Mouse (Mus musculus) cerebellum, adult 11 months (tissue): ENCODE measurements around the gene Tenm4.

Experiments used
- DNase-seq: peaks from one replicate; pipeline ENCODE4 v3.0.0; 2022

Tenm4 gene

DNA sequence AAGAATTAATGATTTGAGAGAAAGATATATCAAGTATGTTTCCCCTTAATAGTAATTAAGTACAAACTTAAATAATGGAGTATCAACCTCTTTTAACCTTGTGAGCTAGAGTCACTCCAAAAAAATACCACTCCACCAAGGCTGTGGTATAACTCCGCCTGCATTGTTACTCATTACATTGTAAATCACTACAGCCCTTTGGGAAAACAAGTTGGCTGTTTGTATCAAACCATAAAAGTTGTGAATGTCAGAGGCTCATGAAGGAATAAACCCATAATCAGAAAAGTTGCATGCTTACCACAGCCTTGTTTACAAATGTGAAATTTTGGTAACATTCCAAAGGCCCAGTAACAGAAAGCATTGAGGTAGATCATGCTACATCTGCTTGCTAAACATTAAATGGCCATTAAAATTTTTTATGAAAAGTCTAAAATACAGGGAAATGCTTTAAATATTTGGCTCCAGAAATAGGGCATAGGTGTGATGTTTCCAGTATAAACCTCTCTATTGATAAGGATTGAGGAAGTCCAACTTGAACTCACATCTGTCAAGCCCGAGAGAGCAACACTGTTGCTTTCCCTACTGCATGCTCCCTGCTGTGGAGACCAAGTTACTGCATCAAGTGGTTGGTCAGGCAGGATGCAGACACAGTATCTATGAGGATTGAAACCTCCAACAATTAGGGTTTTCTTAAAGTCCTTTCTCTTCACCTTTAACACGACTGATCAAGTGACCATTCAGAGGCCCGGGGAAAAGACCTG lies 582.5 kb downstream of the Tenm4 start:
- DNase-seq, result no peak

GRCm38 (mm10) chr7:96754175-96754574 lies 583.1 kb downstream of the Tenm4 start:
- DNase-seq, result no peak

DNA sequence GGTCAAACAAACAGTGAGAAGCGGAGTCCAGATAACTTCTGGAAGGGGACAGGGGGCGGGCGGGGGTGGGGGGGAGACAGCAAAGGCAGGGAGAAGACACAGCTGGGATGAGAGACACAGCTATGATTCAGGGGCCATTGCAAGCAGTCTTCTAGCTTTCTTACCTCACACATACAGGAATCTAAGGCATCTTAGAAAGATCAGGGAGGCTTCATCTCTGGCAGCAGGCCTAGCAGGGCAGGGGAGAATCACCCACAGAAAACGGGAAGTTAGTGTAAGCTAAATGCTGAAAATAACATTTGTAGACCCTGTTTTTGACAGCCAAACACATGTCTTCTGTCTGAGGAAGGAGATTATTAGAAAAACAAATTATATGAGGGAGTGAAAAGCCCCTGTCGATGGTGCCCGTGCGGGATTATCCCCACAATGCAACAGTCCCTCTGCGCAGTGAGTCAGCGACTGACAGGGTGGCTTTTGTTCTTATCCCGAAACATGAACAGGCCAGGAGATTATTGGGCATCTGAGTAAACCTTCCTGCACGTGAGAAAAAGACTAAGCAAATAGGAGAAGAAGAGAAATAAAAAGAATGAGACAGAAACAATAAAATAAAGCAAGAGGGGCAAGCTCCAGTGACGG lies 584.5 kb downstream of the Tenm4 start:
- no peak for DNase-seq

DNA sequence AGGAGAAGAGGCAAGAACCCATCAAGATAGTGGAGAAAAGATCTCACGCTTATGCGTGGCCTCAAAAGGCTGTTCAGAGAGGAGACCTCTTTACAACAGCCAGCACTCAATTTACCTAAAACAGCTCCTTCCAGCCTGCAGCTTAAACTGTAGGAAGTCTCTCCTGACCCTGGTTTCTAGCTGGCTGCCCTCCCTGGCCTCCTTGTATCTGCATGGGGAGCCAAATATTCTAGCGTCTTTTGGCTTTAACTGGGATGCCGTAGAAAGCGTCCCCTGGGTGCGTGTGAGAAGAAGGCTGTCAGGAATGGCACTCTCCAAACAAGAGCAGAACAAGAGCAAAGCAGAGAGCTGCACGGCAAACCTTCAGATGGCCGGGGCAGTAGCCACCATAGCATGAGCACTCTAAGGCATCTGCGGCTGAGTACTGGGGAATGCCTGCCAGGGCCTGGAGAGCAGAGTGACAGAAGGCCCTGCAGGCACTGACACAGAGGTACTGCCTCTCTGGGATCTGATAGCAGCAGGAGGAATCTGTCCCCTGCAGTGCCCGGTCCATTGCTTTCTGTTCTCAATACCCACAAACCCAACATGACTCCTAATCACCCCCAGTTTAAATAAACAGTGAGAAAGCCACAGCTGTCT lies 585.2 kb downstream of the Tenm4 start:
- DNase-seq, result no peak

- DNase-seq, result no peak
Observed at GRCm38 (mm10) chr7:96757067-96757466, 586.0 kb downstream of the Tenm4 start.

GRCm38 (mm10) chr7:96760208-96760607 lies 589.2 kb downstream of the Tenm4 start:
- no peak for DNase-seq

- no peak for DNase-seq
Observed at GRCm38 (mm10) chr7:96761151-96761550, 590.1 kb downstream of the Tenm4 start.

GRCm38 (mm10) chr7:96765321-96765960 lies 594.4 kb downstream of the Tenm4 start:
- no peak for DNase-seq

- no peak for DNase-seq
Observed at GRCm38 (mm10) chr7:96767090-96767489, 596.0 kb downstream of the Tenm4 start.

DNA sequence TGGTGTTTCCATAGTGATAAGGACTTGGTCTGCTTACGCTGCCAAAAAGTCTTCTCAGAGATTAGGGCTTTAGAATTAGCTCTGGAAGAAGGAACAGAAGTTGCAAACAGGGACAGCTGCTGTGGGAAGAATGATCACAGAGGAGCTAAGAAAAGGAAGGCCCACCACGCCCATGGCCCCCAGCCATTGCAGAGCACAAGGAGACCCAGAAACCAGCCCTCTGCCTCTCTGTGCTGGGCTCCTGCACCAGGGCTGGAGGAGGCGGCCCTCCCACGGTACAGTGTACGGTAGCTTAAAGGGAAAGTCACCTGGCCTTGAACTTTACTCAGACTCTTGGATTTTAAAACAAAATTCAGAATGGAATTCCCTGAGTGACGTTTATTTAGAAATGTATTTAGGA lies 597.7 kb downstream of the Tenm4 start:
- DNase-seq, result no peak

GRCm38 (mm10) chr7:96769784-96770183 lies 598.7 kb downstream of the Tenm4 start:
- DNase-seq, result no peak

DNA sequence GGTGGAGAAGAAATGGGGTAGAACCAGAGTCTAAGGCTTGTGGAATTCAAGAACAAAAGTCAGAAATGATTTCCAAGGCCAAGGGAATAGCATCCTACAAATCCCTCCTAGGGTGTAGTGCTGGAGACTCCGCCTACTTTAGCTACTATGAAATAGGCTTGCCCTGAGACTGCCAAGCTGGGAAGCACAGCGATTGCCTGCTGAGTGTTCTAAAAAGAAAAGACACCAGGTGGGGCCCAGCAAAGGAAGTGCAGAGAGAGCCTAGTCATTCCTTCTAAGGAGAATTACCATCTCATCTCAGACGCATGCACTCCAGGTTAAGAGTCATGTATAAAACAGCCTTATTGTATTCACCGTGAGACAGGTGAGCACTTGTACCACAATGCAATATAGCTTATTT lies 601.9 kb downstream of the Tenm4 start:
- DNase-seq, result no peak

DNA sequence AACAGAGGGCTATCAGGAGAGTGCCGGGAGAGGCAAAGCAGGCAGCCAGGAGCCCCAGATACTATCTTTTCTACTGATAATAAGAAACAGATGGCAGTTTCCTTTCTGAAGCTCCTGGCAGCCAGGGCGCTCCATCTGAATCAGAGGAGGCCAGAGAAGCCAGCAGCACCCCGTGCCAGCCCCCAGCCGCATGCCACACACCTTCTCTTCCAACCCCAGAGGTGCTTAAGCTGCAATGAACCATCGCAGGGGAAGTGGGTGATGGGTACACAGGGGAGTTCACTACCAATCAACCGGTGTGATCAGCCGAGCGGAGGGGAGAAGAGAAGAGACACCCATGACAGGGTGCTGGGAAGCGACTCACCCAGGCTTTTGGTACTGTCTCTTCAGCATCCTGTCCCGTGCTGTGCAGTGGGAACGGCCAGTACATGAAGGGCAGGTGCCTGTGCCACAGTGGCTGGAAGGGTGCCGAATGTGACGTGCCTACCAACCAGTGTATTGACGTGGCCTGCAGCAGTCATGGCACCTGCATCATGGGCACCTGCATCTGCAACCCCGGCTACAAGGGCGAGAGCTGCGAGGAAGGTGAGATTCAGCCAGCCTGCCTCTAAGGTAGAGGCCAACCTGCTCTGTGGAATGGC lies 602.7 kb downstream of the Tenm4 start:
- peak; percentile 29 for DNase-seq

DNA sequence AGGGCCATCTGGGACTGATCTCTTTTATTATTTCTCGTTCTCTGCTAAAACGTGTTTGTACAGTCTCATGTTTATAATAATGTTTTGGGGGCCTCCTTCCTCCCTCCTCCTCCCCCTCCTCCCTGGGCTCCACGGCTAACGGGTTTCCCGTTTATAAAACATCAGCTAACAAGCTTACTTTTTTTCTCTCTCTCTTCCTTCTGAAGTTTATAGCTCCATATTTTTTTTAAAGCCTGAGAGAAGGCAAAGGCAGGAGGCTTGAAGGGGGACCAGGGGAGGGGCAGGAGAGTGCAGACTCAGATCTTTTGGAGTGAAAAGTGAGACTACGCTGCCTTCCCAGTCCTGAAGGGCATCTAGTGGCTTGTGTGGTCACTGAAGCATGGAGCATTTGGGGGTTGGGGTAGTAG lies 604.0 kb downstream of the Tenm4 start:
- DNase-seq, result no peak

GRCm38 (mm10) chr7:96777938-96778600 lies 607.0 kb downstream of the Tenm4 start:
- DNase-seq, result no peak

DNA sequence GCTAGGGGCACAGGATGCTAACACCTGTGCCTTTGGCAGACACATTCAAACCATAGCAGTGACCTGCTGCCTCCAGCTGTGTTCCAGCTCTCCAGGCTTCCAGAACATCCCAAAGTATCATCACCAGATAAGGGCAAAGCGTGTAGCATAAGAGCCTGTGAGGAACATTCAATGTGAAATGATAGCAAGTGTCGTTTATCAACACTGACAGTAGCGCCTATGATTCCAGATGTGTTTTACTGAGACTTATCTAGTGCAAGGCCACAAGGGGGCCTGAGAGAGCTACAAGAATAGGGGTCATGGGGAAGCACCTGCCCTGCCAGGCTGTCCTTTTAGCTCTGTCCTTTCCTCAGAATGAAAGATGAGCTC lies 607.5 kb downstream of the Tenm4 start:
- no peak for DNase-seq

GRCm38 (mm10) chr7:96780556-96780955 lies 609.5 kb downstream of the Tenm4 start:
- DNase-seq, result no peak

DNA sequence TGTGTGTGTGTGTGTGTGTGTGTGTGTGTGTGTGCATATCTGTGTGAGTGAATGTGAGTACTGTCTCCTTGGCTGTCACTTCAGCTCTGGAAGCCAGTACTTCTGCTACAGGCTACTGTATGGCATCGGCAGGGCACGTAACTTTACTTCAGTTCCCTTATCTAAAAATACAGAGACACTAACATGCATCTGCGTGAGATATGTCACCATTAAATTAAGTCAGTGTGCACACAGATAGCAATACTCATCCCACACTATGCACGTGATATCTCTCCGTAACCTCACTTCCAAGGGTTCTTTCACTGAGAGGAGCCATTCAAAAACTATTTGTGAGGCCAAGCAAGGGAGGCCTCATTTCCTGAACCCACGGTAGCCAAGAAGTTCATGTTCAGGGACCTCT lies 610.0 kb downstream of the Tenm4 start:
- no peak for DNase-seq

DNA sequence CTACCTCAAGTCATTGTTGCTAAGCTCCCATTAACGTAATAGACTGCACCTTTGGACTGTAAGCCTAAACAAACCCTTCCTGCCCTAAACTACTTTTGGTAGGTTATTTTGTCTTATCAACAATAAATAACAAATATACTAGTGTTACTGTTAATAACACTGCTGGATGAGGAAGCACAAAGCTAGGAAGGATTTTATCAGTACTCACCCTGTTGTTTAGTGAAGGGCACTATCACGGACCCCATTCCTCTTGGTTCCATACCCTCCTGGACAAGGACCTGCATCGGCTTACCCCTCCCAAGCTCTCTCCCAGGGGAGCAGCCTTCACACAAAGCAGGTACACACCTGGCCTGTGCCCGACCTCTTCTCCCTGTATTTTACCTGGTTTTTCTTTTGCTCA lies 611.6 kb downstream of the Tenm4 start:
- DNase-seq, result no peak

DNA sequence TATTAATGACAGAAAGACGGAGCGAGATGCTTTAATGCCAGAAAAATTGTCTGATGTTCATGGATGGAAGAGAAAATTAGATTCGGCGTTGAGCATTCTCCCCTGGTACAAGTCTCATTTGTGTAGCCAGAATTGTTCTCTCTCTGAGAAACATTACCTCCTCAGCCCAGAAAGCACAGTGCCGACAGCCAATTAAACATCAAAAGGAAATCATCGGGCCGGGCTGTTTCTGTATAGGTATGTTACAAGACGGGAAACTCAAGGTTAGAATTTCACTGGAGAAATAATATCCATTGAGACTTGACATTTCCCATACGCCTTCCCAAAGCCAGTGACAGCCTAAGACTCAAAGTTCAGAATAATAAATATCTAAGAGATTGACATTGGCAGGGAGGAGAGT lies 614.8 kb downstream of the Tenm4 start:
- DNase-seq, result no peak

GRCm38 (mm10) chr7:96786262-96787044 lies 615.4 kb downstream of the Tenm4 start:
- DNase-seq, result no peak

DNA sequence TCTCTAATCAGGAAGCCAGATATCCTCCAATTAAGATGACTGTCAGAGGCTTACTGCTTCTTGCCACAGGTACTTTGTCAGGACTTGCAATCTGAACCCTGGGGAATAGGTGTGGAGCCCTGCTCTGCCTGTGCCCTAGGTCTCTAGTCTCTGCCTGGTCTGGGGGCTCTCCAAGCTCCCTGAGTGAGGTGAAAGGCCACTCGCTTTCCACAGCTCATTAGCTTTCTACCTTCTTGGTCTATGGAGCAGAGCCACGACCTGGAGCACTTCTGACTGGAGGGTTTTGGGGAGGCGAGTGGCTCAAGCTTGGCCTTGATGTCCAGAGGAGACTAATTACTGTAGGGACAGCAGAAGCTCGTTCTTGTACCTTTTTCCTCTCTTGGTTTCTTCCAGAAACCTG lies 617.1 kb downstream of the Tenm4 start:
- DNase-seq, result no peak
